Mouse (Mus musculus) CH12.LX (cell line): ENCODE measurements at regions not wholly inside any gene's neighbourhood (a gene's known extent, or its start where the extent isn't known, plus 50 kb on each side); places are given as distances from the start of the nearest gene placed in this dataset.

Experiments used
- DNase-seq: peaks from one replicate; pipeline ENCODE4 v3.0.0-alpha.2; 2013; ENCODE audit errors: extremely low read depth
- H3K27ac ChIP-seq: 2 replicates; pipeline ENCODE4 v1.5.1; 2012; ENCODE audit warnings: low read depth, mild to moderate bottlenecking, control low read depth, moderate library complexity; ENCODE audit not compliant: insufficient read depth
- H3K27me3 ChIP-seq: replicated peaks from 2 replicates; pipeline ENCODE3; 2012; ENCODE audit warnings: inconsistent platforms
- H3K36me3 ChIP-seq, 2 experiments: replicated peaks in 1 of 2; 2 replicates each; pipeline versions ENCODE3 to v1.6.1; 2012; ENCODE audit warnings: inconsistent platforms in 1 of 2, low read length in 1 of 2, mild to moderate bottlenecking in 1 of 2, mixed read lengths in 1 of 2, moderate library complexity in 1 of 2; ENCODE audit not compliant: control insufficient read depth in 1 of 2, insufficient read depth in 1 of 2
- H3K4me1 ChIP-seq, 2 experiments: 2 replicates each; pipeline ENCODE4 v1.6.1; 2012; ENCODE audit warnings: inconsistent platforms in 1 of 2, moderate library complexity in 1 of 2; ENCODE audit not compliant: insufficient read depth in 2 of 2, control insufficient read depth in 1 of 2
- H3K4me2 ChIP-seq: 2 replicates; pipeline ENCODE4 v1.6.1; 2012; ENCODE audit warnings: low read depth, mild to moderate bottlenecking, control low read depth; ENCODE audit not compliant: poor library complexity, insufficient read depth, severe bottlenecking
- H3K4me3 ChIP-seq, 3 experiments: fragments of 150-350 bp in 1 of 3; sonication (generic) in 1 of 3; replicated peaks in 1 of 3; 2 replicates each; pipeline versions ENCODE3 to v1.5.1; 2011 to 2012; ENCODE audit warnings: low read depth in 2 of 3, low read length in 2 of 3, mild to moderate bottlenecking in 2 of 3, moderate library complexity in 2 of 3, control low read depth in 1 of 3, improper control_type of control experiment in 1 of 3, inconsistent platforms in 1 of 3, mixed read lengths in 1 of 3; ENCODE audit not compliant: poor library complexity in 1 of 3
- H3K79me2 ChIP-seq: replicated peaks from 2 replicates; pipeline ENCODE4 v1.6.1; 2012; ENCODE audit warnings: mild to moderate bottlenecking, moderate library complexity; ENCODE audit not compliant: control insufficient read depth, poor library complexity, insufficient read depth, severe bottlenecking; ENCODE audit errors: extremely low read depth
- H3K9ac ChIP-seq: 2 replicates; pipeline ENCODE4 v1.6.1; 2012; ENCODE audit warnings: low read depth, mild to moderate bottlenecking, control low read depth, moderate library complexity; ENCODE audit not compliant: insufficient read depth
- H3K9me3 ChIP-seq: replicated peaks from 2 replicates; pipeline ENCODE3; 2012; ENCODE audit warnings: low read length, inconsistent platforms, mixed read lengths
- BHLHE40 ChIP-seq: IDR thresholded peaks from 2 replicates; pipeline ENCODE4 v1.6.1; 2011; ENCODE audit warnings: mild to moderate bottlenecking, low read depth, low read length, improper control_type of control experiment
- CHD2 ChIP-seq: IDR thresholded peaks from 2 replicates; pipeline ENCODE4 v1.6.1; 2011; ENCODE audit warnings: low read length, improper control_type of control experiment
- E2F4 ChIP-seq: IDR thresholded peaks from 2 replicates; pipeline ENCODE4 v1.6.1; 2011; ENCODE audit warnings: low read depth, low read length, improper control_type of control experiment; ENCODE audit not compliant: insufficient replicate concordance
- ELF1 ChIP-seq: IDR thresholded peaks from 2 replicates; pipeline ENCODE4 v1.6.1; 2014; ENCODE audit warnings: low read depth, mild to moderate bottlenecking, inconsistent platforms, low read length, improper control_type of control experiment
- ETS1 ChIP-seq: conservative IDR thresholded peaks from 2 replicates; pipeline ENCODE4 v1.6.1; 2012; ENCODE audit warnings: low read depth, mild to moderate bottlenecking, inconsistent platforms, low read length, improper control_type of control experiment, moderate library complexity
- GABPA ChIP-seq: IDR thresholded peaks from 2 replicates; pipeline ENCODE4 v1.6.1; 2012; ENCODE audit warnings: low read depth, low read length, improper control_type of control experiment, inconsistent platforms; ENCODE audit not compliant: insufficient replicate concordance
- HCFC1 ChIP-seq: IDR thresholded peaks from 2 replicates; pipeline ENCODE4 v1.6.1; 2012; ENCODE audit warnings: low read depth, mild to moderate bottlenecking, inconsistent platforms, low read length, improper control_type of control experiment
- IRF4 ChIP-seq: IDR thresholded peaks from 2 replicates; pipeline ENCODE4 v1.6.1; 2014; ENCODE audit warnings: low read depth, mild to moderate bottlenecking, inconsistent platforms, low read length, improper control_type of control experiment
- JUN ChIP-seq: IDR thresholded peaks from 2 replicates; pipeline ENCODE4 v1.6.1; 2011; ENCODE audit warnings: low read depth, mild to moderate bottlenecking, low read length, improper control_type of control experiment, moderate library complexity; ENCODE audit not compliant: insufficient read depth
- JUND ChIP-seq: conservative IDR thresholded peaks from 2 replicates; pipeline ENCODE4 v1.6.1; 2011; ENCODE audit warnings: low read depth, low read length, improper control_type of control experiment
- KAT2A ChIP-seq: IDR thresholded peaks from 2 replicates; pipeline ENCODE4 v1.6.1; 2012; ENCODE audit warnings: low read length, improper control_type of control experiment, inconsistent platforms; ENCODE audit not compliant: insufficient replicate concordance
- MAX ChIP-seq: IDR thresholded peaks from 2 replicates; pipeline ENCODE4 v1.6.1; 2011; ENCODE audit warnings: low read length, improper control_type of control experiment
- MAZ ChIP-seq: IDR thresholded peaks from 2 replicates; pipeline ENCODE4 v1.6.1; 2012; ENCODE audit warnings: low read depth, mild to moderate bottlenecking, inconsistent platforms, low read length, improper control_type of control experiment, moderate library complexity
- MXI1 ChIP-seq: IDR thresholded peaks from 2 replicates; pipeline ENCODE4 v1.6.1; 2011; ENCODE audit warnings: mild to moderate bottlenecking, low read depth, low read length, improper control_type of control experiment
- MYC ChIP-seq: IDR thresholded peaks from 2 replicates; pipeline ENCODE4 v1.6.1; 2011; ENCODE audit warnings: low read depth, mild to moderate bottlenecking, improper control_type of control experiment, low read length
- NELFE ChIP-seq: IDR thresholded peaks from 2 replicates; pipeline ENCODE4 v1.6.1; 2011; ENCODE audit warnings: low read depth, low read length, improper control_type of control experiment
- POLR2A ChIP-seq: IDR thresholded peaks from 2 replicates; pipeline ENCODE4 v1.6.1; 2011; ENCODE audit warnings: low read depth, mild to moderate bottlenecking, improper control_type of control experiment, low read length
- SIN3A ChIP-seq: IDR thresholded peaks from 2 replicates; pipeline ENCODE4 v1.6.1; 2012; ENCODE audit warnings: low read length, improper control_type of control experiment, inconsistent platforms
- UBTF ChIP-seq: IDR thresholded peaks from 2 replicates; pipeline ENCODE4 v1.6.1; 2012; ENCODE audit warnings: low read depth, mild to moderate bottlenecking, inconsistent platforms, low read length, improper control_type of control experiment, moderate library complexity
- USF1 ChIP-seq: IDR thresholded peaks from 2 replicates; pipeline ENCODE4 v1.6.1; 2014; ENCODE audit warnings: low read depth, mild to moderate bottlenecking, inconsistent platforms, low read length, improper control_type of control experiment
- USF2 ChIP-seq: conservative IDR thresholded peaks from 2 replicates; pipeline ENCODE4 v1.6.1; 2011; ENCODE audit warnings: low read depth, low read length, improper control_type of control experiment
- ZC3H11A ChIP-seq: IDR thresholded peaks from 2 replicates; pipeline ENCODE4 v1.6.1; 2012; ENCODE audit warnings: low read depth, mild to moderate bottlenecking, inconsistent platforms, low read length, improper control_type of control experiment
- ZMIZ1 ChIP-seq: IDR thresholded peaks from 2 replicates; pipeline ENCODE4 v1.6.1; 2012; ENCODE audit warnings: low read depth, mild to moderate bottlenecking, inconsistent platforms, low read length, improper control_type of control experiment
- dilution Hi-C: fragments of 300-500 bp; cut with MboI; formaldehyde crosslinking; loops from 2 replicates; pipeline ENCODE4 v1.14.3; 2020; ENCODE audit warnings: low sequenced_read_pairs; ENCODE audit not compliant: extremely low pct_unique_long_range_greater_than_20kb, extremely low pct_ligation_motif_present
- in situ Hi-C: fragments of 300-500 bp; cut with MboI; formaldehyde crosslinking; loops from 3 replicates; pipeline ENCODE4 v1.14.3; 2019; ENCODE audit warnings: low sequenced_read_pairs, low pct_ligation_motif_present, low pct_unique_long_range_greater_than_20kb, mixed read lengths

- no peaks in the 10 kb centered on the region for H3K79me2 ChIP-seq
- H3K4me3 ChIP-seq, result no peak overlapping the region
- H3K4me2 ChIP-seq, result no peak overlapping the region
- DNase-seq, result no peak
- peaks cover 40% of the 10 kb centered on the region for H3K9me3 ChIP-seq
- no peak overlapping the region for H3K9ac ChIP-seq
- no peaks in the 10 kb centered on the region for H3K27me3 ChIP-seq
- dilution Hi-C loops (no loop called here), in situ Hi-C loops (no loop called here)
- no peak overlapping the region for H3K27ac ChIP-seq
- no peak for TF ChIP-seq POLR2A
- no peak for TF ChIP-seq CHD2
- no peak for TF ChIP-seq JUND
- no peak for TF ChIP-seq ZMIZ1
- TF ChIP-seq ELF1, result no peak
- no peak for TF ChIP-seq NELFE
- TF ChIP-seq GABPA, result no peak
- TF ChIP-seq USF1, result no peak
- H3K4me1 ChIP-seq, result no peaks in the 10 kb centered on the region
- no peaks in the 10 kb centered on the region for H3K36me3 ChIP-seq
Observed at GRCm38 (mm10) chr16:75365361-75365994, 220.4 kb downstream of the Lipi start.

- dilution Hi-C loops, result no loop called here
- Histone ChIP-seq H3K4me3 (no peak overlapping the region), H3K27ac (no peak overlapping the region), H3K36me3 (no peaks in the 10 kb centered on the region), H3K9me3 (peaks cover 47% of the 10 kb centered on the region), H3K79me2 (no peaks in the 10 kb centered on the region), H3K4me1 (no peaks in the 10 kb centered on the region), H3K27me3 (no peaks in the 10 kb centered on the region), H3K9ac (no peak overlapping the region), H3K4me2 (no peak overlapping the region)
- no peak for TF ChIP-seq USF2
- TF ChIP-seq KAT2A, result no peak
- no peak for TF ChIP-seq CHD2
- no peak for TF ChIP-seq UBTF
- no peak for TF ChIP-seq SIN3A
- TF ChIP-seq IRF4, result no peak
- no peak for TF ChIP-seq ETS1
- no peak for TF ChIP-seq MAX
- no peak for TF ChIP-seq GABPA
- TF ChIP-seq MXI1, result no peak
- TF ChIP-seq BHLHE40, result no peak
- TF ChIP-seq HCFC1, result no peak
- TF ChIP-seq MAZ, result no peak
- TF ChIP-seq JUN, result no peak
- TF ChIP-seq MYC, result no peak
- TF ChIP-seq ZC3H11A, result no peak
- TF ChIP-seq E2F4, result no peak
- in situ Hi-C loops, result no loop called here
- no peak for DNase-seq
Observed at GRCm38 (mm10) chr16:75362095-75362494, 223.8 kb downstream of the Lipi start.
